Mouse (Mus musculus) adrenal gland, postnatal 25 days (tissue): Measurements from ENCODE around the gene Rbm15b. TPM values are rescaled to one million over a fixed set of nuclear protein-coding genes. Genes with fewer than 3 reads are reported as not detected.

Experiments used
- DNase-seq: peaks from one replicate; pipeline ENCODE4 v3.0.0; 2021; ENCODE audit warnings: mixed read lengths
- total RNA-seq: library from RNA; stranded (reverse); gene quantifications from 2 replicates; pipeline ENCODE4 v1.2.3, GENCODE M21; 2021

Gene Rbm15b
- total RNA-seq, 1 experiment from 2014 or later, result 28.0 TPM

GRCm38 (mm10) chr9:106884996-106885900, 2.0 kb downstream of the Rbm15b start:
- peak; percentile 7 for DNase-seq

- peak; percentile 19 for DNase-seq
These were observed 2.9 kb downstream of the Rbm15b start for GRCm38 (mm10) chr9:106884306-106884705.

- no peak for DNase-seq
These were observed 4.1 kb downstream of the Rbm15b start for GRCm38 (mm10) chr9:106883085-106883484.

GRCm38 (mm10) chr9:106882176-106882575, 5.1 kb downstream of the Rbm15b start:
- DNase-seq, result no peak

- no peak for DNase-seq
These were observed 6.0 kb downstream of the Rbm15b start for GRCm38 (mm10) chr9:106881071-106881755.

- DNase-seq, result no peak
These were observed 7.8 kb downstream of the Rbm15b start for GRCm38 (mm10) chr9:106879471-106879870.

GRCm38 (mm10) chr9:106876666-106877065, 10.6 kb downstream of the Rbm15b start:
- DNase-seq, result no peak

GRCm38 (mm10) chr9:106874216-106874615, 13.0 kb downstream of the Rbm15b start:
- no peak for DNase-seq

- no peak for DNase-seq
These were observed 29.2 kb downstream of the Rbm15b start for GRCm38 (mm10) chr9:106858036-106858435.

- DNase-seq, result no peak
These were observed 30.6 kb downstream of the Rbm15b start for GRCm38 (mm10) chr9:106856664-106857063.

GRCm38 (mm10) chr9:106842800-106843199, 44.4 kb downstream of the Rbm15b start:
- DNase-seq, result no peak

- no peak for DNase-seq
These were observed 46.7 kb downstream of the Rbm15b start for GRCm38 (mm10) chr9:106840569-106840968.

Other genes starting within 250 kb of the Rbm15b start
- not detected in 2 replicates for gene Grm2, start 231.3 kb downstream of the Rbm15b start, total RNA-seq
- gene Tex264, start 201.5 kb downstream of the Rbm15b start, total RNA-seq, result 117 and 130 TPM in 2 replicates
- gene Rad54l2, start 98.2 kb downstream of the Rbm15b start, total RNA-seq, result 21.7 and 26.1 TPM in 2 replicates
- gene Dcaf1, start 65.6 kb downstream of the Rbm15b start, total RNA-seq, result 32.0 and 41.5 TPM in 2 replicates
- gene Manf, start 4.6 kb upstream of the Rbm15b start, total RNA-seq, result 240 and 250 TPM in 2 replicates